Mouse (Mus musculus): ENCODE data around the gene Ralgapb. TPM values are rescaled to one million over a fixed set of nuclear protein-coding genes. Genes with fewer than 3 reads are reported as not detected.
"Not testable (repeated sequence)": the region's sequence is repeated elsewhere in the genome, so short reads cannot be mapped to it uniquely, and the experiment has no call there.

Ralgapb gene
- polyA plus RNA-seq, 1 experiment from 2014 or later = 12.7 TPM

DNA sequence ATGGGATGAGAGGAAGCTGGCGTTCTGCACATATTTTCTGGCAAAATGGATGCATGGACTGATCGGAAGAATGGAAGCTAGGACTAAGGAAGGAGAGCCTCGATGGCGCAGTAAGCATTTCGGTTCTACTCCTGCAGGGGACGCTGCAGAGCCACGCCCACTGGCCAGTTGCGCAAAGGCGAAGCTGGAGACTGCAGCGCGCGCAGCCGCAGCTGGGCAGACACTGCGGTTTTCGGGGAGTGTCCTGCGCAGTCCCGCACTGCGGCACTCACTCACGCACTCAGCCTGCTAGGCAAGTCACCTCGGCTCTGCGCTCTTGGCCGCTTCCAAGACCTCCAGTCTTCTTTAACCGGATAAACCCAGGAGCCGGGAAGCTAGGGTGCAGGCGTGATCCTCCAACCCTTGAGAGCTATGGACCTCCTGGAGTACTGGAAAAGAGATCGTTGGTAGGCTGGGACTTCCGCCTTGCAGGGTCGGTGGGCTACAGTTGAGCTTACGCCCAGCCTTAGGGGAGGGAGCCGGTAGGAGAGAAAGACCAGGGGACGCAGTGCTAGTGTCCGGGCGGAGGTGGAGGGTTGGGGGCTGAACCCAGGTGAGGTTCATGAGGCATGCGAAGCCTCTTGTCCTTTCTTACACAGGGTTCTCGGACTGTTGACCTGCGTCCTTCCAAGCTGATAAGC is 34.1 kb upstream of the Ralgapb start, which contains the start of gene Snhg11:
TSS of gene Snhg11 (plus strand) at position 196 of the 680 bp plus-strand sequence.
- Histone ChIP-seq H3K36me3 (replicated peaks) (no peaks in the 10 kb centered on the region), H3K4me1 (peaks cover 17% of the 10 kb centered on the region), H3K27ac (replicated peaks) (peak within 1 kb of the TSS; percentile 57; the same call in 1 of the 2 replicates), H3K27me3 (replicated peaks; ENCODE audit: low read depth, poor library complexity, severe bottlenecking) (peaks cover 56% of the 10 kb centered on the region), H3K9me3 (no peaks in the 10 kb centered on the region), H3K4me3 (peak within 1 kb of the TSS; percentile 64)
- DNase-seq (ENCODE audit: low spot score) = peak; percentile 83
- 2% methylated on average over 36 of the region's 36 CpGs for WGBS

DNA sequence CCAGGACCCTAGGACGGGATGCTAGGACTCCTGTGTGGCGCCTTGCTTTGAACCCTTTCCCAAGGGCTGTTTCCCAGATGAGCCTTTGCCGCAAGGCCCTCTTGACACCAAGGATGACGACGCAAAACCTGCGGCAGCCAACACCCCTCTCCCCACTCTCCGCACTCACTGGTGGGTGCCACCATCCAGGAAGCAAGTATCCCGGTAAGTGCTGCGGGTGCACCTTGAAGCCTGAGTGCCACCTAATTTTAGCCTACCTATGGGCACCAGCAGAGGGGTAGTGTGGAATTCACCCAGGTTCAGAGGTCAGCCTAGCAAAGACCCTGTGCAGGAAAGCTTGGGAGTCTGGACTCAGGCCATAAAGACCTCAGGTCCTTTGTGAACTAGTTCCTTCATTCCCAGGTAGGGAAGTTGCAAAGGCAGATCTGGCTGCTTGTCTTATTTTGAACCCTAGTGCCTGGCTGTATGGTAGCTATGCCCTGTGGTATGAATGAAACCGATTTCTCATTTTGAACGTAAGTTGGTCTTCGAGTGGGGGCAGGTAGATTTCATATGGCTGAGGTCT is 33.4 kb upstream of the Ralgapb start:
- no peaks in the 10 kb centered on the region for H3K9me3 ChIP-seq
- peak overlapping the region; percentile 64 for H3K4me3 ChIP-seq
- DNase-seq (ENCODE audit: low spot score) = no peak
- peaks cover 56% of the 10 kb centered on the region for H3K27me3 ChIP-seq (replicated peaks; ENCODE audit: low read depth, poor library complexity, severe bottlenecking)
- no peaks in the 10 kb centered on the region for H3K36me3 ChIP-seq (replicated peaks)
- 24% methylated on average over 12 of the region's 12 CpGs for WGBS
- H3K4me1 ChIP-seq = peaks cover 17% of the 10 kb centered on the region
- 0 out of 2 replicates have a peak overlapping the region, but pooled peaks have one; percentile 57 for H3K27ac ChIP-seq (replicated peaks)

DNA sequence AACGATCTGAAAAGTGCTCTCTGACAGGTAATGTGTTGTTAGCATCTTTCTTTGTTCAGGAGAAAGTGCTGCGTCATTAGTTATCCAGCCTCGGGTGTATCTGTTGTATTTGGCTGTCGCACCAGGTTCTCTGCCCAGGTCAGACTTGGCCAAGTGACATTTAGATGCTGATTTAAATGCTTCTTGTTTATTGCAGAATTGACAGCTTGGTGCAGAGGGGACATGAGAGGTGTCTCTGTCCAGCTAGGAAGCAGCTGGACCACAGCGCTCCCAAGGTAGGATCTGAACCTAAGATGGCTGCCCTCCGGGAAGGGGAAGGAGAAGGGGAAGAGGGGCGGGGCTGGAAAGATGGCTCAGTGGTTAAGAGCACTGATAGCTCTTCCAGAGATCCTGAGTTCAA is 32.9 kb upstream of the Ralgapb start:
- WGBS = 75% methylated on average over 7 of the region's 7 CpGs
- H3K9me3 ChIP-seq = no peaks in the 10 kb centered on the region
- H3K36me3 ChIP-seq (replicated peaks) = no peaks in the 10 kb centered on the region
- peaks cover 17% of the 10 kb centered on the region for H3K4me1 ChIP-seq
- no peak for DNase-seq (ENCODE audit: low spot score)
- peaks cover 56% of the 10 kb centered on the region for H3K27me3 ChIP-seq (replicated peaks; ENCODE audit: low read depth, poor library complexity, severe bottlenecking)
- H3K4me3 ChIP-seq = no peak overlapping the region
- H3K27ac ChIP-seq (replicated peaks) = no peak overlapping the region

DNA sequence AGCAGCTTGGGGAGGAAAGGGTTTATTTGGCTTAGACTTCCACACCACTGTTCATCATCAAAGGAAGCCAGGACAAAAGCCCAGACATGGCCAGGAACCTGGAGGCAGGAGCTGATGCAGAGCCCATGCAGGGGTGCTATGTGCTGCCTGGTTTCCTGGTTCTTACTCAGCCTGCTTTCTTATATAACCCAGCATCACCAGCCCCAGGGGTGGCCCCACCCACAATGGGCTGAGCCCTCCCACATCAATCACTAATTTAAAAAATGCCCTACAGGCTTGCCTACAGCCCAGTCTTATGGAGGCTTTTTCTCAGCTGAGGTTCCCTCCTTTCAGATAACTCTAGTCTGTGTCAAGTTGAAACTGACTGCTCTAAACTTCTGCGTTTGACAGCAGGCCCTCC is 31.8 kb upstream of the Ralgapb start:
- H3K9me3 ChIP-seq = no peaks in the 10 kb centered on the region
- no peaks in the 10 kb centered on the region for H3K36me3 ChIP-seq (replicated peaks)
- H3K4me3 ChIP-seq = no peak overlapping the region
- DNase-seq (ENCODE audit: low spot score) = no peak
- H3K27me3 ChIP-seq (replicated peaks; ENCODE audit: low read depth, poor library complexity, severe bottlenecking) = peaks cover 55% of the 10 kb centered on the region
- no peak overlapping the region for H3K27ac ChIP-seq (replicated peaks)
- H3K4me1 ChIP-seq = peaks cover 17% of the 10 kb centered on the region
- WGBS = 94% methylated on average over 1 of the region's 1 CpGs

DNA sequence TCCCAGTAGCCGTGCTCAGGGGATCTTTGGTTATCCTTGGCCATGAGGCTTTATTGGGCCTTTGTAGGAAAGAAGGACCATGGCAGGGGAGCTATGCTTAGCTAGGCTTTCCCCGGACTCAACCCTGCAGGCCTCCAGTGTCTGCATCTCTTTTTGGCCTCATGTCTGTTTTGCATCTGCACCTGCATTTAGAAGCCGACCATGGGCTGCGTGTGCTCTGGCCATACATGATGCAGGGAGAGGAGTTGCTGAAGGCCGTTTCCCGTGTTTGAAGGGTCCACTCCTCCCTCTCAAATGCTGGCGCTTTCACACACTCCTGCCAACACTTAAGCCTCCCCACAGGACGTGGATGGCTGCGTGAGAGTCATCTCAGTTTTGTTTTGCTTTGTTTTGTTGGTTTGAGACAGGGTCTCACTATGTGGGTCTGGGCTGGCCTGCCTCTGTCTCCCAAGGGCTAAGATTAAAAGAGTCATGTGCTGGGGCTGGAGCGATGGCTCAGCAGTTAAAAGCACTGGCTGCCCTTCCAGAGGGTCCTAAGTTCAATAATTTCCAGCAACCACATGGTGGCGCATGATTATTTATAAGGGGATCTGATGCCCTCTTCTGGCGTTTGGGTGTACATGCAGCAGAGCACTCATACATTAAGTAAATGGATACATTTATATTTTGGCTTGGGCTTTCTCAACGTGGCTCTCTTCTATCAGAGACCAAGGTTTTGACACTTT is 30.1 kb upstream of the Ralgapb start:
- Histone ChIP-seq H3K27ac (replicated peaks) (no peak overlapping the region), H3K4me1 (peaks cover 17% of the 10 kb centered on the region), H3K36me3 (replicated peaks) (no peaks in the 10 kb centered on the region), H3K4me3 (no peak overlapping the region), H3K9me3 (no peaks in the 10 kb centered on the region), H3K27me3 (replicated peaks; ENCODE audit: low read depth, poor library complexity, severe bottlenecking) (peaks cover 38% of the 10 kb centered on the region)
- 44% methylated on average over 13 of the region's 13 CpGs for WGBS
- DNase-seq (ENCODE audit: low spot score) = peak; percentile 67

DNA sequence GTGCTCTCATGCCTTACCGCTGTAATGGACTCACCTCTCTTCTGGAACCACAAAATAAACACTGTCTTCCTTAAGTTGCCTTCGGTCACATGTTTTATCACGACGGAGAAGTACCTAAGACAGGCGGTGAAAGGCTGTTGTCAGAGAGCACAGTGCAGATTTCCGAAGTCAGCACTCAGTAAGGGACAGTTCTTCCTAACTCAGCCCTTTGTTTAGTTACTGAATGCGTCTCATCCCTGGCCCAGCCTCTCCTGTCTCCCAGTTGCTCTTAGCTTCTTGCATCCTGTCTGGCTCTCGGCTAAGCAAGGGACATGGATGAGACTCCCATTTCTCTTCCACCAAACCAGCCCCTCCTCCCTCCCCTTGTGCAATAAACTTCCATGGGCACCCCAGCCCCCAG is 23.6 kb upstream of the Ralgapb start:
- H3K27ac ChIP-seq (replicated peaks) = no peak overlapping the region
- no peaks in the 10 kb centered on the region for H3K9me3 ChIP-seq
- no peak overlapping the region for H3K4me3 ChIP-seq
- no peaks in the 10 kb centered on the region for H3K27me3 ChIP-seq (replicated peaks; ENCODE audit: low read depth, poor library complexity, severe bottlenecking)
- DNase-seq (ENCODE audit: low spot score) = no peak
- no peaks in the 10 kb centered on the region for H3K36me3 ChIP-seq (replicated peaks)
- 39% methylated on average over 8 of the region's 8 CpGs for WGBS
- H3K4me1 ChIP-seq = 0 out of 2 replicates have a peak, but pooled peaks cover 4% of the 10 kb centered on the region

DNA sequence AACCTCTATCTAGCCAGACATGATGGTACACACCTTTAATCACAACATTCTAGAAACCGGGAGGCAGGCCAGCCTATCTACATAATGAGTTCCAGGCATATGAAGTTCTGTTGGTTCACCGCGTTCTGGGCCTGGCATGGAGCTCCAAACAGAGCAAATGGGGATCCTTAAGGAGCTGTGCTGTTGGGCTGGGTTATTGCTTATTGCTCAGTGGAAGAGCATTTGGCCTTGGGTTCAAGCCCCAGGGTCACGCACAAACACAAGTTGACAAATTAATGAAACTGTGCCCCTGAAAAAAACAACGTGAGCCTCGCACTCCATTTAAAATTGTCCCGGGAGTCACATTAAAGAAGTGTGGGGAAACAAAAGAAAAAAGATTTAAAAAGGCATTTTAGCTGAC is 20.2 kb upstream of the Ralgapb start:
- WGBS = 82% methylated on average over 7 of the region's 7 CpGs
- H3K4me1 ChIP-seq = 0 out of 2 replicates have a peak, but pooled peaks cover 4% of the 10 kb centered on the region
- no peaks in the 10 kb centered on the region for H3K36me3 ChIP-seq (replicated peaks)
- H3K27me3 ChIP-seq (replicated peaks; ENCODE audit: low read depth, poor library complexity, severe bottlenecking) = no peaks in the 10 kb centered on the region
- H3K4me3 ChIP-seq = no peak overlapping the region
- DNase-seq (ENCODE audit: low spot score) = no peak
- H3K9me3 ChIP-seq = no peaks in the 10 kb centered on the region
- no peak overlapping the region for H3K27ac ChIP-seq (replicated peaks)

DNA sequence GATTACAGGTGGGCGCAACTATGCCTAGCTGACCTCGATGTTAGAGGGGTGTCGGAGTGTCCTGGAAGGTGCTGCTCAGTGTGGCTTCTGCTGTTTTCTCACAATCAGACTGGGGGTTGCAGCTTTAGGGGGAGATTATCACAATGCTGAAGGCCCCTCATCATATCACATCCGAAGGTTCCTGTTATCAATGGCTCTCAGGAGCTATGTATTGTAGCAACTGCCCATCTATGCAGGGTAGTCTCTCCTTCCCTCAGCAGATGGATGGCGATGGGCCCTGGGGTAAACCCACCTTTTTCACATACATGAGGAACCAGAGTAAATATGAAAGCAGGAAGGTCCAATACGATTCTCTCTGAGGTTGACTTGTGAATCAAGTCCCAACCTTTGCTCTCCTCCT is 13.3 kb upstream of the Ralgapb start:
- H3K27ac ChIP-seq (replicated peaks) = no peak overlapping the region
- DNase-seq (ENCODE audit: low spot score) = no peak
- H3K27me3 ChIP-seq (replicated peaks; ENCODE audit: low read depth, poor library complexity, severe bottlenecking) = no peaks in the 10 kb centered on the region
- no peaks in the 10 kb centered on the region for H3K9me3 ChIP-seq
- H3K36me3 ChIP-seq (replicated peaks) = no peaks in the 10 kb centered on the region
- no peak overlapping the region for H3K4me3 ChIP-seq
- WGBS = 91% methylated on average over 6 of the region's 6 CpGs
- no peaks in the 10 kb centered on the region for H3K4me1 ChIP-seq

DNA sequence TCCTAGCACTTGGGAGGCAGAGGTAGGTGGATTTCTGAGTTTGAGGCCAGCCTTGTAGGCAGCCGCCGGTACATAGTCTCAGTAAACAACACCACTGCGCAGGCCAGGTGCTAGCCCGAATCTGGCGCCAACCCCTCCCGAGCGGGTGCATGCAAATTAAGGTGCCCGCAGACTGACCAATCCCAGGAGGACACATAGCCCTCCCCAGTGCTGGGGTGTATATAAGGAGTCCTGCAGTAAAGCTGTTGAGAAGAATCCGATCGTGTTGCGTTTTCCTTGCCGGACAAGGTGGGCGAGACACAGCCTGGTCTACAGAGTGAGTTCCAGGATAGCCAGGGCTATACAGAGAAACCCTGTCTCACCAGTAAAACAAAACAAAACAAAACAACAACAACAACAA is 12.5 kb upstream of the Ralgapb start:
- H3K4me3 ChIP-seq; H3K27ac ChIP-seq (replicated peaks); H3K9me3 ChIP-seq; H3K4me1 ChIP-seq; DNase-seq (ENCODE audit: low spot score); H3K36me3 ChIP-seq (replicated peaks); H3K27me3 ChIP-seq (replicated peaks; ENCODE audit: low read depth, poor library complexity, severe bottlenecking): not testable (repeated sequence)
- WGBS = 73% methylated on average over 13 of the region's 13 CpGs

DNA sequence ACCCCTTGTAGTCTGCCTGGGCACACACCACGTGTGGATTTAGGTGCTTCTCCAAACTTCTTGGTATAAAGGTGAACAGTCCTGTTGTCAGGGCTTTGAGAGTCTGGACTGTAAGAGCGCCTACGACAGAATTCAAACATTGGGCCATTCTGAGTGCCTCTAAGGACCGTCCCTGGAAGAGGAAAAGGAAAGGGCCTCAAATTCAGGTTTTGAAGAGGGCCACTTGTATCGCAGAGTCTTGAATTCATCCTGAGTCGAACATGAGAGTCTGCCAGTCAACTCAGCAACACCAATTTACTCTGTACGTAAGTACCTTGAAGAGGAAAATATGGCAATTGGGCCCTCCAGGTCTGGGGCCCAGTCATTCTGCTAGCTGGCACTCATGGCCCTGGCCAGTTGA is 6.7 kb upstream of the Ralgapb start:
- Histone ChIP-seq H3K27ac (replicated peaks) (no peak overlapping the region), H3K4me1 (no peaks in the 10 kb centered on the region), H3K36me3 (replicated peaks) (no peaks in the 10 kb centered on the region), H3K9me3 (no peaks in the 10 kb centered on the region), H3K4me3 (no peak overlapping the region), H3K27me3 (replicated peaks; ENCODE audit: low read depth, poor library complexity, severe bottlenecking) (no peaks in the 10 kb centered on the region)
- WGBS = 85% methylated on average over 7 of the region's 7 CpGs
- no peak for DNase-seq (ENCODE audit: low spot score)

DNA sequence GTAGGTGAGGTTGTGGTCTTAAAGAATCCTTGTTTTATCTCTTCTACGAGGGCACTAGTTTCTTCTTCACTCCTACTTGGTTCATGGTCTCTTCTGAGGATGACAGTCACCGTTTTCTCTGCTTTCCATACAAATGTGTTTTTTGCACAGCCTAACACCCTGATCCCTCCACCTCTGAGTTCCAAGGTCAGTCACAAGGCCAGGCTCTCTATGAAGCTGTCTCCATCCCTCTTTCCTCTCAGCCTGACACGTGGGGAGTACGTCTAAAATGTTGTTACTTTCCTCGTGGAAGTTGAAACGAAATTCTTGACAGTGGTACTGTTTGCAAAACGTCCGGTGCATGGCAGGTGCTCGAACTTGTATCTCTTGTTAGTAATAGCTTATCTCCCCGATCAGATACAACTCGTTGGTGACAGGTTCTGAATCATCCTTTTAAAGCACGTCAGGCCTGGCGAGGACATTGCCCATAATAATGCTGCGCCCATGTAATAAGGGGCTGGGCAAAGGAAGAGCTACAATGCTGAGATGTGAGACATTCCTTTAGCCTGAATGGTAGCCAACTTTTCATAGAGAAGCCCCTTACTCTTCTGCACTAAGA is 552 bp upstream of the Ralgapb start:
- H3K27me3 ChIP-seq (replicated peaks; ENCODE audit: low read depth, poor library complexity, severe bottlenecking) = no peaks in the 10 kb centered on the region
- no peaks in the 10 kb centered on the region for H3K36me3 ChIP-seq (replicated peaks)
- H3K9me3 ChIP-seq = no peaks in the 10 kb centered on the region
- peak overlapping the region; percentile 97 for H3K4me3 ChIP-seq
- 24% methylated on average over 14 of the region's 14 CpGs for WGBS
- H3K4me1 ChIP-seq = peaks cover 21% of the 10 kb centered on the region
- no peak for DNase-seq (ENCODE audit: low spot score)
- H3K27ac ChIP-seq (replicated peaks) = peak overlapping the region; percentile 67

Measured in embryonic facial prominence, embryonic 10.5 days (tissue).